Mouse (Mus musculus) liver, adult 2 months (tissue): ENCODE results near the gene Taf1c.

Experiments used
- CTCF ChIP-seq: fragments of 200-500 bp; IDR thresholded peaks from 2 replicates; pipeline ENCODE4 v1.5.1; 2011; ENCODE audit warnings: low read depth, low read length, control low read depth
- POLR2A ChIP-seq: fragments of 200-500 bp; IDR thresholded peaks from 2 replicates; pipeline ENCODE4 v1.6.1; 2011; ENCODE audit warnings: low read length, control low read depth; ENCODE audit not compliant: insufficient read depth; ENCODE audit errors: extremely low read depth

DNA sequence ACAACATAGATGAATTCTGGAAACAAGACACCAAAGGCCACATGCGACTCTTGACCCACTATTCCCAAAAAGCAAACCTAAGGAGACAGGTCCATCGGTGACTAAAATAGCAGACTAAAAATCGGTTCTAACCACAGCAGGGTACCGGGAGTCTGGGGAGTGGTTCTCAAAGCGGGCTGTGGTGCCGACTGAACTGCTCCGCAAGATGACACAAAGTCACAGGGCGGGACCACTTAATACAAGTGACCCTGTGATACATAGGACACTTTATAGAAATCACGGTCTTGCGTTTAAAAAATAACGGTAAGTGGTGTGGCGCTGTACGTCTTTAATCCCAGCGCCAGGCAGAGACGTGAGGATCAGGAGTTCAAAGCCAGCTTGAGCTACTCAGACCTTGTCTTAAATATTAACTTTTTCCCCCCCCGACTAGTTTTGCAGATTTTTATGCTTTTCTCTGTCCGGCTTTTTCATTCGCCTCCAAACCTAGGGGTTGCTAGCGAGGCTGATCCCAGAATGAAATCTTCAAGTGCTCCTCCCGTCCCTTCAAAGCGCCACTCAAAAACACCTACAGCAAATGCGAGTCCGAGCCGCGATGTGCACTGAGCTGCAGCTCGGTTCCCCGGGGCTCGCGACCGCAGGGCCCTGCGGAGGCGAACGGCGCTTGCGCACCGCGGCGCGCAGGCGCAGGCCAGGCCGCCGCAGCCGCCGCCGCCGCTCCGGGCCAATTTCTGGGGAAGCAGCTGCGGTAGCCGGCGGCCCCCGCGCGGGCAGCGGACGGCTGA is 47.0 kb downstream of the Taf1c start:
- TF ChIP-seq CTCF (no peak), POLR2A (peak; percentile 40)
